ENCODE assay signal across 34 mouse cellular contexts in genomic region chr2:52405238-52405637, GRCm38 (mm10).
"Had no signal": no experiment of that assay in that cellular context is flagged by ENCODE, and none has a peak within 500 bp of the region (broad histone marks: within the 10 kb centered on the region; RNA-seq: fewer than 3 reads in every experiment).

No protein-coding gene starts in this region.

- H3K9ac ChIP-seq: heart, embryonic 12.5 days; heart, embryonic 13.5 days; heart, embryonic 15.5 days; hindbrain, embryonic 12.5 days; hindbrain, embryonic 13.5 days; hindbrain, embryonic 14.5 days; hindbrain, embryonic 15.5 days; intestine, embryonic 15.5 days; kidney, embryonic 15.5 days had no signal

- H3K27ac ChIP-seq: heart, embryonic 10.5 days; heart, embryonic 13.5 days; heart, embryonic 15.5 days; hindbrain, embryonic 10.5 days; hindbrain, embryonic 12.5 days; hindbrain, embryonic 13.5 days; hindbrain, embryonic 14.5 days; hindbrain, embryonic 15.5 days; hindbrain, postnatal 0 days; intestine, embryonic 15.5 days; kidney, embryonic 15.5 days; kidney, postnatal 0 days; layer of hippocampus, adult 2 months had no signal

- ATAC-seq: hindbrain, embryonic 16.5 days; hindbrain, postnatal 0 days; inflammation-experienced regulatory T-cells, adult 6 months; intestine, embryonic 15.5 days; intestine, embryonic 16.5 days; intestine, postnatal 0 days had no signal

- DNase-seq: heart, postnatal 10 days; heart, postnatal 36 days; heart, postnatal 4 days; kidney, adult 11 months; kidney, adult 18-20 months; kidney, adult 2 months; kidney, adult 8-10 months; kidney, adult 9 months; kidney, postnatal 10 days; kidney, postnatal 14 days; kidney, postnatal 25 days; kidney, postnatal 36 days; kidney, postnatal 4 days; layer of hippocampus, adult 9-11 months; layer of hippocampus, postnatal 36 days had no signal

- H3K4me1 ChIP-seq: heart, embryonic 10.5 days; heart, embryonic 12.5 days; heart, embryonic 13.5 days; heart, embryonic 15.5 days; hindbrain, embryonic 10.5 days; hindbrain, embryonic 12.5 days; hindbrain, embryonic 13.5 days; hindbrain, embryonic 15.5 days; intestine, embryonic 15.5 days; kidney, embryonic 15.5 days had no signal

- H3K27me3 ChIP-seq: heart, embryonic 12.5 days; heart, embryonic 13.5 days; heart, embryonic 15.5 days; hindbrain, embryonic 12.5 days; hindbrain, embryonic 13.5 days; hindbrain, embryonic 15.5 days; intestine, embryonic 15.5 days; kidney, embryonic 15.5 days had no signal

- H3K9me3 ChIP-seq: intestine, embryonic 15.5 days had no signal

- H3K4me2 ChIP-seq: heart, embryonic 11.5 days; heart, embryonic 12.5 days; heart, embryonic 13.5 days; heart, embryonic 15.5 days; hindbrain, embryonic 12.5 days; hindbrain, embryonic 13.5 days; hindbrain, embryonic 14.5 days; hindbrain, embryonic 15.5 days; intestine, embryonic 15.5 days; kidney, embryonic 15.5 days had no signal

- H3K4me3 ChIP-seq: heart, embryonic 10.5 days; heart, embryonic 12.5 days; heart, embryonic 13.5 days; heart, embryonic 15.5 days; hindbrain, embryonic 10.5 days; hindbrain, embryonic 12.5 days; hindbrain, embryonic 13.5 days; hindbrain, embryonic 15.5 days; intestine, embryonic 15.5 days; kidney, embryonic 15.5 days; layer of hippocampus, adult 2 months had no signal
